ENCODE assay signal across 10 mouse cellular contexts in the genomic region with DNA sequence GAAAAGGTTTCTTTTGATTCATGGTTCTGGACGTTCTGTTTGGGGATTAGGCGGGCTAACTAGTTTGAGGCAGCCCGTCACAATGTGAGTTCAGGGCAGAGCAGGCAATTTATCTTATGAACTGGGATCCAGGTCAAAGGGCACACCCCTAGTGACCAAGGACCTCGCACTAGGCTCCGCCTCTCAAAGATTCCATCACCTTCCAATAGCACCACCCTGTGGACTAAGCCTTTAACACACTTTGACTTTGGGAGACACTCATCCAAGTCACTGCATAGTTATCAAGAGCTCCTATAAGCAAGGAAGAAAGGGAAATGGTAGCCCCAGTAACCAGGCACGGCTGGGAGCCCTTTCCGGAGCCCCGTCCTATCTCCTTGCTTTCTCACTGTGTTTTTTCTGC.
A peak's percentile ranks its signal among the peaks of the same experiment; 100 is the strongest.
DNase-seq lines count a peak whose midpoint lies in the region; ATAC-seq lines count a peak whose summit lies in the region.
"Had no signal": no experiment of that assay in that cellular context is flagged by ENCODE, and none has a peak within 500 bp of the region (broad histone marks: within the 10 kb centered on the region; RNA-seq: fewer than 3 reads in every experiment).

No protein-coding gene starts in this region.

- H3K4me3 ChIP-seq in hindbrain, embryonic 13.5 days: no peak overlapping the region
- H3K4me3 ChIP-seq: limb, embryonic 13.5 days had no signal

- peak; percentile 6 for DNase-seq in adrenal gland, postnatal 10 days
- DNase-seq in adrenal gland, adult 2 months: no peak
- peak; percentile 23 for DNase-seq in spleen, adult 12 weeks (ENCODE audit: low spot score)
- no peak for DNase-seq in spleen, adult 18-20 months
- peak; percentile 39 for DNase-seq in lung, postnatal 36 days
- no peak for DNase-seq in frontal cortex, postnatal 14 days (ENCODE audit: low spot score in 2 of 2)
- no peak for DNase-seq in layer of hippocampus, adult 9-10 months (ENCODE audit: low spot score)

- H3K27me3 ChIP-seq in hindbrain, embryonic 13.5 days: no peaks in the 10 kb centered on the region
- H3K27me3 ChIP-seq: limb, embryonic 13.5 days had no signal

- 46% methylated on average over 8 of the region's 8 CpGs for WGBS in hindbrain, embryonic 13.5 days

- no peaks in the 10 kb centered on the region for H3K36me3 ChIP-seq in hindbrain, embryonic 13.5 days
- H3K36me3 ChIP-seq: limb, embryonic 13.5 days had no signal

- H3K4me2 ChIP-seq in hindbrain, embryonic 13.5 days: no peak overlapping the region
- H3K4me2 ChIP-seq: limb, embryonic 13.5 days had no signal

- ATAC-seq in hindbrain, embryonic 13.5 days (ENCODE audit: low FRiP score): no peak
- ATAC-seq: forebrain, embryonic 16.5 days had no signal

- no peaks in the 10 kb centered on the region for H3K4me1 ChIP-seq in hindbrain, embryonic 13.5 days (replicated peaks)
- H3K4me1 ChIP-seq: limb, embryonic 13.5 days had no signal

- no peak overlapping the region for H3K27ac ChIP-seq in hindbrain, embryonic 13.5 days
- H3K27ac ChIP-seq: limb, embryonic 13.5 days had no signal

- no peaks in the 10 kb centered on the region for H3K9me3 ChIP-seq in hindbrain, embryonic 13.5 days
- H3K9me3 ChIP-seq: limb, embryonic 13.5 days had no signal

- no peak overlapping the region for H3K9ac ChIP-seq in hindbrain, embryonic 13.5 days
- H3K9ac ChIP-seq: limb, embryonic 13.5 days had no signal

Comparison
In these comparisons a context has a peak if more than half of its experiments do, and no peak if none do; other contexts are left out.
1. DNase-seq: peak in adrenal gland, postnatal 10 days (single experiment), spleen, adult 12 weeks (single experiment) and lung, postnatal 36 days (single experiment); none in adrenal gland, adult 2 months (single experiment), spleen, adult 18-20 months (0 of 2), frontal cortex, postnatal 14 days (0 of 2) and layer of hippocampus, adult 9-10 months (single experiment).